Mouse (Mus musculus) cerebellum, adult 2 months (tissue): ENCODE results near the gene Msto1. TPM values are rescaled to one million over a fixed set of nuclear protein-coding genes. Genes with fewer than 3 reads are reported as not detected.
"Not testable (repeated sequence)": the region's sequence is repeated elsewhere in the genome, so short reads cannot be mapped to it uniquely, and the experiment has no call there.

Source experiments
- DNase-seq, 2 experiments: peaks; one replicate each; pipeline ENCODE4 v3.0.0; 2021
- H3K27ac ChIP-seq: fragments of 200-500 bp; 2 replicates; pipeline ENCODE4 v1.5.1; 2012; ENCODE audit warnings: low read length, control low read depth, inconsistent platforms; ENCODE audit not compliant: insufficient read depth
- H3K27me3 ChIP-seq: fragments of 200-500 bp; 2 replicates; pipeline ENCODE4 v1.6.1; 2012; ENCODE audit warnings: inconsistent platforms, mild to moderate bottlenecking, low read length, moderate library complexity; ENCODE audit not compliant: control insufficient read depth, insufficient read depth
- H3K4me1 ChIP-seq: fragments of 200-500 bp; 2 replicates; pipeline ENCODE4 v1.6.1; 2011; ENCODE audit warnings: low read length; ENCODE audit not compliant: control insufficient read depth, insufficient read depth
- H3K4me3 ChIP-seq: fragments of 200-500 bp; replicated peaks from 2 replicates; pipeline ENCODE3; 2011; ENCODE audit warnings: mild to moderate bottlenecking, low read depth, low read length, control low read depth; ENCODE audit not compliant: insufficient read depth
- CTCF ChIP-seq: fragments of 200-500 bp; IDR thresholded peaks from 2 replicates; pipeline ENCODE4 v1.5.1; 2011; ENCODE audit warnings: low read depth, mild to moderate bottlenecking, control low read depth, low read length, moderate library complexity, borderline replicate concordance; ENCODE audit not compliant: insufficient read depth
- POLR2A ChIP-seq: fragments of 200-500 bp; IDR thresholded peaks from 2 replicates; pipeline ENCODE4 v1.6.1; 2011; ENCODE audit warnings: low read length, control low read depth, borderline replicate concordance; ENCODE audit not compliant: insufficient read depth
- WGBS: fragments of 180-500 bp; shearing (Covaris S2); methylation state at CpG from one replicate; pipeline ENCODE4 v1.1.7; 2018; 5-methylcytosine and 5-hydroxymethylcytosine counted together
- polyA plus RNA-seq: library from polyadenylated mRNA; depleted of rRNA; stranded (reverse); fragments of >200 nt; gene quantifications from 2 replicates; pipeline ENCODE4 v1.2.3, GENCODE M21; 2012

The Msto1 gene
- polyA plus RNA-seq, 1 experiment = 37.0 TPM

GRCm38 (mm10) chr3:88918981-88919380, 5.2 kb upstream of the Msto1 start:
- TF ChIP-seq POLR2A (no peak), CTCF (no peak)
- Histone ChIP-seq H3K27ac (no peak overlapping the region), H3K4me1 (0 out of 2 replicates have a peak, but pooled peaks cover 4% of the 10 kb centered on the region), H3K4me3 (no peak overlapping the region), H3K27me3 (no peaks in the 10 kb centered on the region)
- no peak for DNase-seq
- 54% methylated on average over 13 of the region's 13 CpGs for WGBS

- Histone ChIP-seq H3K27me3 (no peaks in the 10 kb centered on the region), H3K27ac (peak overlapping the region; percentile 83; the same call in 1 of the 2 replicates), H3K4me3 (peak overlapping the region; percentile 75), H3K4me1 (0 out of 2 replicates have a peak, but pooled peaks cover 4% of the 10 kb centered on the region)
- 17% methylated on average over 8 of the region's 8 CpGs for WGBS
- no peak for DNase-seq
- TF ChIP-seq CTCF = no peak
- TF ChIP-seq POLR2A = no peak
Measured at GRCm38 (mm10) chr3:88914384-88914810, 598 bp upstream of the Msto1 start.

- no peak overlapping the region for H3K27ac ChIP-seq
- no peak for TF ChIP-seq CTCF
- TF ChIP-seq POLR2A = no peak
- H3K27me3 ChIP-seq = no peaks in the 10 kb centered on the region
- 0 out of 2 replicates have a peak, but pooled peaks cover 4% of the 10 kb centered on the region for H3K4me1 ChIP-seq
- DNase-seq = no peak
- no peak overlapping the region for H3K4me3 ChIP-seq
- 92% methylated on average over 7 of the region's 7 CpGs for WGBS
Measured at GRCm38 (mm10) chr3:88912585-88912984, 1.2 kb downstream of the Msto1 start.

GRCm38 (mm10) chr3:88906393-88907159, 7.2 kb downstream of the Msto1 start:
- DNase-seq = no peak
- Histone ChIP-seq H3K27ac (no peak overlapping the region), H3K4me1 (no peaks in the 10 kb centered on the region), H3K4me3 (no peak overlapping the region), H3K27me3 (no peaks in the 10 kb centered on the region)
- WGBS = 86% methylated on average over 6 of the region's 6 CpGs
- TF ChIP-seq POLR2A (no peak), CTCF (no peak)

- Histone ChIP-seq H3K4me1 (no peaks in the 10 kb centered on the region), H3K27ac (no peak overlapping the region), H3K27me3 (no peaks in the 10 kb centered on the region), H3K4me3 (no peak overlapping the region)
- DNase-seq = no peak
- TF ChIP-seq CTCF (no peak), POLR2A (no peak)
- WGBS = 93% methylated on average over 2 of the region's 2 CpGs
Measured at GRCm38 (mm10) chr3:88905741-88906140, 8.1 kb downstream of the Msto1 start.

GRCm38 (mm10) chr3:88905209-88905608, 8.6 kb downstream of the Msto1 start:
- H3K27ac ChIP-seq = no peak overlapping the region
- no peak overlapping the region for H3K4me3 ChIP-seq
- TF ChIP-seq CTCF = no peak
- TF ChIP-seq POLR2A = no peak
- WGBS = 85% methylated on average over 6 of the region's 6 CpGs
- no peak for DNase-seq
- no peaks in the 10 kb centered on the region for H3K27me3 ChIP-seq
- no peaks in the 10 kb centered on the region for H3K4me1 ChIP-seq

- WGBS = 92% methylated on average over 3 of the region's 3 CpGs
- Histone ChIP-seq H3K27me3 (no peaks in the 10 kb centered on the region), H3K4me1 (no peaks in the 10 kb centered on the region), H3K27ac (no peak overlapping the region), H3K4me3 (no peak overlapping the region)
- TF ChIP-seq POLR2A (no peak), CTCF (no peak)
- DNase-seq = no peak
Measured at GRCm38 (mm10) chr3:88904803-88905202, 9.0 kb downstream of the Msto1 start.

- not testable (repeated sequence) for H3K27ac ChIP-seq, H3K4me3 ChIP-seq, H3K4me1 ChIP-seq, DNase-seq, H3K27me3 ChIP-seq
- 95% methylated on average over 7 of the region's 7 CpGs for WGBS
Measured at GRCm38 (mm10) chr3:88893011-88893410, 20.8 kb downstream of the Msto1 start.

GRCm38 (mm10) chr3:88882536-88882935, 31.3 kb downstream of the Msto1 start:
- WGBS = 92% methylated on average over 4 of the region's 4 CpGs

GRCm38 (mm10) chr3:88868449-88868848, 45.4 kb downstream of the Msto1 start:
- H3K27me3 ChIP-seq, H3K4me1 ChIP-seq, H3K27ac ChIP-seq, DNase-seq, H3K4me3 ChIP-seq: not testable (repeated sequence)
- 72% methylated on average over 2 of the region's 4 CpGs for WGBS

More at GRCm38 (mm10) chr3:88882536-88882935, 31.3 kb downstream of the Msto1 start:
- not testable (repeated sequence) for DNase-seq, H3K27ac ChIP-seq, H3K4me1 ChIP-seq, H3K4me3 ChIP-seq, H3K27me3 ChIP-seq

GRCm38 (mm10) chr3:88867177-88867576, 46.6 kb downstream of the Msto1 start:
- no CpG with 5 or more reads among the region's 8 CpGs for WGBS
- not testable (repeated sequence) for H3K4me1 ChIP-seq, H3K27me3 ChIP-seq, DNase-seq, H3K4me3 ChIP-seq, H3K27ac ChIP-seq
